Mouse (Mus musculus) thymus, adult 2 months (tissue): ENCODE measurements around the gene Hist1h4d.

Experiments used
- CTCF ChIP-seq: fragments of 200-500 bp; IDR thresholded peaks from 2 replicates; pipeline ENCODE4 v1.5.1; 2012; ENCODE audit warnings: mild to moderate bottlenecking, control low read depth, low read length, moderate library complexity, borderline replicate concordance; ENCODE audit not compliant: control insufficient read depth, poor library complexity, insufficient read depth; ENCODE audit errors: extremely low read depth
- POLR2A ChIP-seq: fragments of 200-500 bp; IDR thresholded peaks from 2 replicates; pipeline ENCODE4 v1.6.1; 2012; ENCODE audit warnings: mild to moderate bottlenecking, low read length, control low read depth, moderate library complexity; ENCODE audit not compliant: control insufficient read depth, poor library complexity, insufficient read depth; ENCODE audit errors: extremely low read depth

GRCm38 (mm10) chr13:23591206-23591605, 9.8 kb downstream of the Hist1h4d start:
- TF ChIP-seq POLR2A: no peak
- no peak for TF ChIP-seq CTCF
